ENCODE assay signal across 24 mouse cellular contexts in genomic region chr3:34787211-34787610, GRCm38 (mm10).
"Had no signal": no experiment of that assay in that cellular context is flagged by ENCODE, and none has a peak within 500 bp of the region (broad histone marks: within the 10 kb centered on the region; RNA-seq: fewer than 3 reads in every experiment).

No protein-coding gene starts in this region.

- H3K4me1 ChIP-seq: heart, embryonic 13.5 days; heart, embryonic 15.5 days; hindbrain, embryonic 13.5 days; hindbrain, embryonic 15.5 days; kidney, embryonic 15.5 days; limb, embryonic 12.5 days; liver, embryonic 13.5 days had no signal

- H3K27me3 ChIP-seq: heart, embryonic 13.5 days; heart, embryonic 15.5 days; hindbrain, embryonic 13.5 days; hindbrain, embryonic 15.5 days; kidney, embryonic 15.5 days; limb, embryonic 12.5 days; liver, embryonic 13.5 days had no signal

- H3K9me3 ChIP-seq: heart, embryonic 13.5 days; heart, embryonic 15.5 days; hindbrain, embryonic 13.5 days; hindbrain, embryonic 15.5 days; kidney, embryonic 15.5 days; limb, embryonic 12.5 days; liver, embryonic 13.5 days had no signal

- H3K27ac ChIP-seq: heart, adult 2 months; heart, embryonic 13.5 days; heart, embryonic 15.5 days; hindbrain, embryonic 13.5 days; hindbrain, embryonic 15.5 days; hindbrain, postnatal 0 days; kidney, embryonic 15.5 days; kidney, postnatal 0 days; limb, embryonic 12.5 days; liver, embryonic 13.5 days had no signal

- H3K4me3 ChIP-seq: heart, adult 2 months; heart, embryonic 13.5 days; heart, embryonic 15.5 days; hindbrain, embryonic 13.5 days; hindbrain, embryonic 15.5 days; kidney, embryonic 15.5 days; limb, embryonic 12.5 days; liver, embryonic 13.5 days had no signal

- H3K36me3 ChIP-seq: heart, embryonic 13.5 days; heart, embryonic 15.5 days; hindbrain, embryonic 13.5 days; hindbrain, embryonic 15.5 days; kidney, embryonic 15.5 days; limb, embryonic 12.5 days; liver, embryonic 13.5 days had no signal

- H3K9ac ChIP-seq: heart, embryonic 13.5 days; heart, embryonic 15.5 days; hindbrain, embryonic 13.5 days; hindbrain, embryonic 15.5 days; kidney, embryonic 15.5 days; limb, embryonic 12.5 days; liver, embryonic 13.5 days had no signal

- DNase-seq: gastrocnemius, postnatal 14 days; gastrocnemius, postnatal 36 days; heart, adult 11 months; heart, adult 2 months; heart, postnatal 14 days; heart, postnatal 36 days; kidney, adult 11 months; kidney, adult 2 months; kidney, adult 9 months; kidney, postnatal 14 days; kidney, postnatal 36 days; layer of hippocampus, adult 9-11 months; layer of hippocampus, postnatal 36 days; left cerebral cortex, postnatal 4 days; liver; liver, embryonic 13.5 days had no signal
